Mouse (Mus musculus) kidney, postnatal 0 days (tissue): ENCODE results near the gene Gemin7. TPM values are rescaled to one million over a fixed set of nuclear protein-coding genes. Genes with fewer than 3 reads are reported as not detected.
A peak's percentile ranks its signal among the peaks of the same experiment; 100 is the strongest.

ENCODE experiments used
- ATAC-seq: fragments of 200-750 bp; cut with Nextera tagmentation; replicated peaks from 2 replicates; pipeline ENCODE4 v1.8.0; 2017; ENCODE audit warnings: low read depth, moderate number of reproducible peaks, moderate TSS enrichment, moderate library complexity; ENCODE audit not compliant: low FRiP score
- DNase-seq: peaks from one replicate; pipeline ENCODE4 v3.0.0-alpha.2; 2016; ENCODE audit warnings: low spot score
- H3K27ac ChIP-seq: fragments of 300-500 bp; sonication (generic); 2 replicates; pipeline ENCODE4 v1.5.1; 2014; ENCODE audit warnings: mild to moderate bottlenecking
- H3K27me3 ChIP-seq: fragments of 300-500 bp; sonication (generic); 2 replicates; pipeline ENCODE4 v1.6.1; 2014; ENCODE audit warnings: low read length, mixed read lengths; ENCODE audit not compliant: insufficient read depth
- H3K36me3 ChIP-seq: fragments of 300-500 bp; sonication (generic); 2 replicates; pipeline ENCODE4 v1.6.1; 2014; ENCODE audit warnings: low read length, mixed read lengths; ENCODE audit not compliant: insufficient read depth
- H3K4me1 ChIP-seq: fragments of 300-500 bp; sonication (generic); replicated peaks from 2 replicates; pipeline ENCODE4 v1.6.1; 2014; ENCODE audit warnings: antibody characterized with exemption, low read length, mixed read lengths; ENCODE audit not compliant: insufficient read depth
- H3K4me2 ChIP-seq: fragments of 300-500 bp; sonication (generic); 2 replicates; pipeline ENCODE4 v1.6.1; 2014; ENCODE audit warnings: mild to moderate bottlenecking, low read length, moderate library complexity, mixed read lengths
- H3K4me3 ChIP-seq: fragments of 300-500 bp; sonication (generic); replicated peaks from 2 replicates; pipeline ENCODE4 v1.5.1; 2014; ENCODE audit warnings: low read depth, low read length
- H3K9ac ChIP-seq: fragments of 300-500 bp; sonication (generic); 2 replicates; pipeline ENCODE4 v1.6.1; 2014; ENCODE audit warnings: low read depth, low read length
- H3K9me3 ChIP-seq: fragments of 300-500 bp; sonication (generic); replicated peaks from 2 replicates; pipeline ENCODE4 v1.6.1; 2016; ENCODE audit warnings: low read length, inconsistent platforms, mixed read lengths
- CTCF ChIP-seq: IDR thresholded peaks from 2 replicates; pipeline ENCODE4 v1.5.1; 2016; ENCODE audit warnings: antibody characterized with exemption, low read depth, mild to moderate bottlenecking, moderate library complexity
- WGBS: fragments of 180-500 bp; shearing (Covaris S2); extraction: QIAGEN DNeasy Blood & Tissue Kit; methylation state at CpG from one replicate; pipeline ENCODE4 v1.1.7; 2014; 5-methylcytosine and 5-hydroxymethylcytosine counted together
- polyA plus RNA-seq: library from polyadenylated mRNA; unstranded; fragments of >200 nt; fragmentation: Nextera tagmentation; extraction: Ambion mirVana; gene quantifications from 2 replicates; pipeline ENCODE4 v1.2.1, GENCODE M21; 2015

Gemin7 gene
- polyA plus RNA-seq, 1 experiment from 2014 or later, result 167 TPM

GRCm38 (mm10) chr7:19579751-19580150 lies 2.4 kb upstream of the Gemin7 start:
- WGBS, result 84% methylated on average over 10 of the region's 10 CpGs
- no peak for ATAC-seq
- TF ChIP-seq CTCF, result no peak

DNA sequence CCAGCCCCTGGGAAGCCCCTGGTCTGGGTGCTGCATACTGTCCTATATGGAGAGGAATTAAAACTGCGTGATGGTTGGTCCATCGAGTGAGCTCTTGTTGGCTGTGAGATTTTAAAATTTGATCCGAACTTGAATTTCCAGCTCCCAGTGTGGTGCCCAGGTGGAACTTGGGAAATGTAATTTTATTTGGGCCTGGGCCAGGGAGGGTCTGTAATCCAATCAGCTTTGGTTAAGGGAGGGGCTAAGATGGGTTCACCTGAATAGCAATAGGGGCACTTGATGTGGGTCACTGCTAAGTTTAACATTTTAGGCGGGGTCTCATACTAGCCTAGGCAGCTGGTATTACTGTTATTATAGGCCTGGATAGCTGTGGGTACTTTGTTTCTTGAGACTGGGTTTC lies 1.0 kb upstream of the Gemin7 start:
- Histone ChIP-seq H3K4me2 (no peak overlapping the region), H3K9ac (no peak overlapping the region), H3K4me1 (peaks cover 6% of the 10 kb centered on the region; the same call in 1 of the 2 replicates), H3K9me3 (no peaks in the 10 kb centered on the region), H3K27ac (no peak overlapping the region), H3K27me3 (peaks cover 13% of the 10 kb centered on the region; the same call in 1 of the 2 replicates), H3K4me3 (no peak overlapping the region), H3K36me3 (peaks cover 10% of the 10 kb centered on the region; the same call in 1 of the 2 replicates)
- 59% methylated on average over 4 of the region's 4 CpGs for WGBS
- DNase-seq (no peak), ATAC-seq (no peak)
- no peak for TF ChIP-seq CTCF

More at GRCm38 (mm10) chr7:19579751-19580150, 2.4 kb upstream of the Gemin7 start:
- peaks cover 13% of the 10 kb centered on the region; the same call in 1 of the 2 replicates for H3K27me3 ChIP-seq
- H3K9me3 ChIP-seq, result no peaks in the 10 kb centered on the region
- no peak for DNase-seq
- H3K4me1 ChIP-seq, result peaks cover 6% of the 10 kb centered on the region; the same call in 1 of the 2 replicates
- H3K4me2 ChIP-seq, result no peak overlapping the region
- H3K36me3 ChIP-seq, result peaks cover 23% of the 10 kb centered on the region
- no peak overlapping the region for H3K4me3 ChIP-seq
- H3K27ac ChIP-seq, result no peak overlapping the region
- H3K9ac ChIP-seq, result no peak overlapping the region

DNA sequence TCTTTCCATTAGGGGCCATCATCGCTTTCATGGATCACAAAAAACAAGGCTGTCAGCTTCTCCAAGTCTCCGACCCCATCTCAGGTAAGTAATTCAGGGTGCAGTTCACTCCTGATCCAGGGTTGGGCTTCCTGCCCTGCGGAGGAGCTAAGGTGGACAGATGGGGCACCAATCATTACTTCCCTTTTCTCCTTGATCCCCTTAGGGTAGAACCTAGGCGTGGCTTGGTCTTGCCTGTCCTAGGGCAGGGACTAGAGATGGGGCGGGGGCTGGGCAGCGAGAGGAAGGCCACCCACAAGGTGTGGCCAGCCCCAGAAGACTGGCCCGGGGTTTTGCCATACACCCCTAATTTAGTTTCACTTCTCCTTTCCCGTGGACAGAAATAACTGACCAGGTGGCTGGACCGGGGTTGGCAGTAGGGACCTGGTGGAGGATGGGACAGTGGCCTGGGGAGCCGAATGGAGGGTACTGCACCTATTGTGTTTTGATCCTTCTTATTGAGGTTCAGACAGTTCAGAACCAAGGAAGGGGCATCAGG lies 551 bp upstream of the Gemin7 start:
- Histone ChIP-seq H3K27me3 (peaks cover 13% of the 10 kb centered on the region; the same call in 1 of the 2 replicates), H3K4me3 (peak overlapping the region; percentile 30), H3K9ac (0 out of 2 replicates have a peak overlapping the region, but pooled peaks have one; percentile 40), H3K4me2 (peak overlapping the region; percentile 73), H3K27ac (no peak overlapping the region), H3K9me3 (no peaks in the 10 kb centered on the region), H3K36me3 (peaks cover 9% of the 10 kb centered on the region; the same call in 1 of the 2 replicates), H3K4me1 (peaks cover 6% of the 10 kb centered on the region; the same call in 1 of the 2 replicates)
- no peak for ATAC-seq
- TF ChIP-seq CTCF, result no peak
- DNase-seq, result no peak
- WGBS, result 15% methylated on average over 10 of the region's 10 CpGs

DNA sequence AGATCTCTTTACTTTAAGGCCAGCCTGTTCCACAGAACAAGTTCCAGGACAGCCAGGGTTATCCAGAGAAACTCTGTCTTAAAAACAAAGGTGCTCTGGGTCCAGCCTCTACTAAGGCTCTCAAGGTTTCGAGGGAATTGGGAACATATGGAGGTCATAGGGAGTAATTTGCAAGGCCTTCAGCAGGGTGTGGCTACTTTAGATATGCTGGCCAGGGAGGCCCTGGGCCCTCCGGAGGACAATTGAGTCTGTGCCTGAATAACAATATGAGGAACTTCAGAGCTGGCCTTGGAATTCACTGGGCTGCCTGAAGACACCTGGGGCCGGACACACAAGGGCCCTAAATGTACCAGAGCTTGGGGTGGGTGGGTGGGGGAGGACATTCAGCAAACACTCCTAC lies 1.8 kb downstream of the Gemin7 start:
- Histone ChIP-seq H3K27ac (no peak overlapping the region), H3K4me1 (peaks cover 16% of the 10 kb centered on the region), H3K4me3 (no peak overlapping the region), H3K36me3 (0 out of 2 replicates have a peak, but pooled peaks cover 3% of the 10 kb centered on the region), H3K9me3 (no peaks in the 10 kb centered on the region), H3K4me2 (no peak overlapping the region), H3K27me3 (peaks cover 13% of the 10 kb centered on the region; the same call in 1 of the 2 replicates), H3K9ac (no peak overlapping the region)
- no peak for ATAC-seq
- whole genome bisulfite sequencing, result 67% methylated on average over 3 of the region's 3 CpGs
- no peak for TF ChIP-seq CTCF
- no peak for DNase-seq

GRCm38 (mm10) chr7:19573776-19574140 lies 3.6 kb downstream of the Gemin7 start:
- ATAC-seq (no peak), DNase-seq (no peak)
- Histone ChIP-seq H3K36me3 (peaks cover 13% of the 10 kb centered on the region; the same call in 1 of the 2 replicates), H3K4me1 (peaks cover 16% of the 10 kb centered on the region), H3K9me3 (no peaks in the 10 kb centered on the region), H3K4me3 (peak overlapping the region; percentile 71), H3K9ac (peak overlapping the region; percentile 84), H3K27ac (peak overlapping the region; percentile 92), H3K27me3 (peaks cover 13% of the 10 kb centered on the region; the same call in 1 of the 2 replicates), H3K4me2 (peak overlapping the region; percentile 71)
- TF ChIP-seq CTCF, result no peak
- 24% methylated on average over 16 of the region's 16 CpGs for WGBS

DNA sequence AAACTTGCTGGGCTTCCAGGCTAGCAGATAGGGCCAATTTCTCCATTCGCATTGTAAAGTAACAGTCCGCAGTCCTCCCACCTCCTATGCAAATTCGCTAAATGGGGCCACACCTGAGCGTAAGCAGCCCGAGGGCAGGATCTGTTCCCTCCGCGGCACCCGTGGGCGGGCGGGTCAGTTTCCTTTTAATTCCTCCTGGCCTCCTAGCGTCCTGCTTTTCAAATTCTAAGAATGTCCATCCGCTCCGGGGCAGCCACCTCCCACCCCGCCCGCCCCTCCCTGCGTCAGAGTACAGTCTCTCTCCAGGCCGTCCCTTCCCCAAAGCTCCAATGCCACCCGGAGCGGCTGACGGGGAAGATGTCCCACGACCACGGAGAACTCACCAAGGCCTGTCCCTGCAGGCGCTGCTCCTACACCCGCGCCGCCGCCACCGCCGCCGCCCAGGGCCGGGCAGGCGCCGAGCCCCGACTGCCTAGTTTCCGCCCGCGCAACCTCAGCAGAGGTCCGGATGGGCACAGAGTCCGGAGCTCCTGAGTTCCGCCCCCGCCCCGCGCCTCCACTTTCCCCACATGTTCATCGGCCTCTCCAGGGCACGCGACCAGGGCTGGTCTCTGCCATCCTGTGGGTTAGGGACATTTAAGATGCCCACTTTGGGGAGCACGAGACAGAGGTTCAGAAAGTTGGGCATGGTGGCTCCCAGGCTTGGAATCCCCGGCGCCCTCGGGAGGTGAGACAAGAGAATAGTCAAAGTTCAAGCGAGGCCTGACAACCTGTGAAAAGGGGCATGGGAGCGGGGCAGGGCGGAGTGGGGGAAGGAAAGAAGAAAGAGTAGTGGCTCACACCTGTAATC lies 4.2 kb downstream of the Gemin7 start:
- peak; percentile 81 for DNase-seq

More for the DNA sequence above, 4.2 kb downstream of the Gemin7 start:
- peaks cover 13% of the 10 kb centered on the region; the same call in 1 of the 2 replicates for H3K36me3 ChIP-seq
- no peaks in the 10 kb centered on the region for H3K9me3 ChIP-seq
- H3K4me3 ChIP-seq, result peak overlapping the region; percentile 71
- H3K27me3 ChIP-seq, result peaks cover 13% of the 10 kb centered on the region; the same call in 1 of the 2 replicates
- peak overlapping the region; percentile 84 for H3K9ac ChIP-seq
- TF ChIP-seq CTCF, result no peak
- under 1% methylated on average over 53 of the region's 53 CpGs for WGBS
- peak; percentile 85 for ATAC-seq
- peak overlapping the region; percentile 71 for H3K4me2 ChIP-seq
- peaks cover 16% of the 10 kb centered on the region for H3K4me1 ChIP-seq
- peak overlapping the region; percentile 92 for H3K27ac ChIP-seq
